Mouse (Mus musculus): ENCODE data around the gene Gipc3.

DNA sequence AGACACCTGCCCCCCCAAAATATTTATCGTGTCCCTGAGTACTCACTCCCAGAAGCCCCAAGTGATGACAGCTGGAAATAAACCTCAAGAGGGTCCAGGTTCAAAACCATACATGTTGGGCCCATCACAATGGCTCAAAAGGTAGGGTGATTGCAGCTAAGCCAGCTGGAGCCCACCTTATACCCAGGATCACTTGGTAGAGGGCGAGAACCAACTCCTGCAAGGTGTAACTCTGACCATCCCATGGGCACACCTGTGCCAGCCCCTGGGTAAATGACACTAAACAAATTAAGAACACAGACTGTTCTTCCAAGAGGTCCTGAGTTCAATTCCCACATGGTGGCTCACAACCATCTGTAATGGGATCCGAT lies 36.1 kb upstream of the Gipc3 start:
- TF ChIP-seq EP300 (optimal IDR thresholded peaks at IDR 0.05) (no peak), CTCF (IDR thresholded peaks at IDR 0.05; ENCODE audit: low read depth) (no peak)

Data from stomach, postnatal 0 days (tissue).